Mouse (Mus musculus): ENCODE data around the gene Bcat2.

Bcat2 gene

DNA sequence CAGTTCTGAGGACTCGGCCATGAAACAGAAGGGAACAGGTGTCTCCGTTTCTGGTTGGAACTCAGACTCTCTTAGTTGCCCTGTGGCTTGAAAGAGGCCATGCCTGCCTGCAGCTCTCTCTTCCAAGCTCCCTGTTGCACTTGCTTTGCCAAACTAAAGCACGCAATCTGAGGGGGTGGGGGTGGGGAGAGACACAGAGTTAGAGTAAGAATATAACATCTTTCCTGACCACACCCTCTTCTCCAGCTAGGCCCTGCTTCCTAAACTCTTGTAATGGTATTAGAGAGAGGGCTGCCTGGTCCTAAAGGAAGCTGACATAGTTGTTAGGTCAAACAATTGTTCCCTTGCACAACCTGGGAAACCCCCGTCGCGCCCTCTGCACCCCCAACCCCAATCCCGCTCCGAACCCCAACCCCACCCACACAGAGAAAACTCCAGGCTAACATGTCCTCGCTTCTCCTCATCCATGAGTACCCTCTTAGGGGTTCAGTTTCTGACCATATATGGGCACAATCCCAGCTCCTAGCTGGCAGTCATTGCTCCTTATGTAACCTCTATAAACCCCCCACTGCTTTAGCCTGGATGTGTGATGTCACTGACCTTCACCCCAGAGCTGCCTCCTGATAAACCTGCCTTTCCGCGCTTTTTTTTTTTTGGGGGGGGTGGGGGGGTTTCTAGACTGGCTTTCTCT, 19.0 kb upstream of the Bcat2 start:
- DNase-seq (ENCODE audit: low read depth, low spot score) = no peak

DNA sequence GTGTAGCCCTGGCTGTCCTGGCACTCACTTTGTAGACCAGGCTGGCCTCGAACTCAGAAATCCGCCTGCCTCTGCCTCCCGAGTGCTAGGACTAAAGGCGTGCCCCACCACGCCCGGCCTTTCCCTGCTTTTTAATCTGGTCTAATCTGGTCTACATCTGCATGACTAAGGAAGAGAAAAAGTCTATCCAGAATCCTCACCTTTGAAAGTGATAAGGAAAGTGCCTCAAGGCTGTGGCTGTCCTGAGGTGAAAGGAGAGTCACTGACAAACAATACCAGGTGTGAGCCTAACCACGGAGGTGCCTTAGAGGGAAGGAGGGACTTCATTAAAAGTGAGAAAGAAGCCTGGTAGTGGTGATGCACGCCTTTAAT, 18.5 kb upstream of the Bcat2 start:
- no peak for DNase-seq (ENCODE audit: low read depth, low spot score)

DNA sequence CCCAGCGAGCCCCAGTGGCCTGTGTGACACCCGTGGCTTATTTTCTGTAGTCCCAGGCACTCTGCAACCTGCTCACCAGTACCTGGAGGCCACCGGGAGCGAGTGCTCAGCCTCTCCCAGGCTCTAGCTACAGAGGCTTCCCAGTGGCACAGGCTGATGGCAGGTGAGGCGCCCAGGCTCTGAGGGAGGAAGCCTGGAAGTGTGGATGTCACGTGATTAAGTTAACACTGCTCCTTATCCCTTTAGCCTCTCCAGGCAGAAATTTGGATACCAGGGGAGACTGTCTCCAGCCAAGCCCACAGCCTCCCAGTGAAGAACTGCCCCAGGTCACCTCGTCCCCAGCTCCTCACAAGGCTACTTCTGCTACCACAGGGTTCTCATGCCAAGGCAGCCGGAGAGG, 16.4 kb upstream of the Bcat2 start:
- no peak for DNase-seq (ENCODE audit: low read depth, low spot score)

DNA sequence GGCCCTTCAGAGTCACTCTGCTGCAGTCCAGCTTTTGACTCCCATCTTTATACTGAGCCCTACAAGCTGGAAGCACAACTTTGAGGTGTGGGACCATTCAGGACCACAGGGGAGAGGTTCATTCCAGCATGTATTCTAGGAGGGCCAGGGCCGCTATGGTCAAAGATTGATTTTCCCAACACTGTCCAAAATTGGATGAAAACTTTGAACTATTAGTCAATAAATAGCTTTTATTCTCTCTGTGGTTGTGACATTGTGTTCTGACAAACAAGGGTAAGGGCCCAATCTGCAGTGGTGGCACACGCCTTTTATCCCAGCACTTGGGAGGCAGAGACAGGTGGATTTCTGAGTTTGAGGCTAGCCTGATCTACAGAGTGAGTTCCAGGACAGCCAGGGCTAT, 16.0 kb upstream of the Bcat2 start:
- DNase-seq (ENCODE audit: low read depth, low spot score) = no peak

GRCm38 (mm10) chr7:45554744-45555143, 15.2 kb upstream of the Bcat2 start, which contains the start of gene Hsd17b14:
Gene Hsd17b14 (plus strand): TSS chr7:45554893.
- no peak for DNase-seq (ENCODE audit: low read depth, low spot score)

DNA sequence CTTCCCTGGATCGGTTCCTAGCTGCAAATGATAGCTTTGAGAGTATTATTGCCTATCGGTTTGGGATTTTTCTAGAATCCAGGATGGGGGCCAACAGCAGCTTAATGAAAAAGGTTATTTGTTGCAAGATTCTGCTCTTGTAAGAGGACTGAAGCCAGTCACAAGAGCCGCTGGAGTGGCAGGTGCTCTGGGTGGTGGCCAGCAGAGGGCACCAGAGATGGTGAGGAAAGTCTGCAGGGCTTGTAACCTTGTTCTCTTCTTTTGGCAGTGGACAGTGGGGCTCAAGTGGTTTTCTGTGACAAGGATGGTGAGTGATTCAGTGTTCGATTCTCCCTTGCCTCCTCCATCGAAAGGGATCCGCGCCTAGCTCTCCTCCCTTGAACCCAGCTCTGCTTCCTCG, 14.2 kb upstream of the Bcat2 start:
- peak; percentile 74 for DNase-seq (ENCODE audit: low read depth, low spot score)

DNA sequence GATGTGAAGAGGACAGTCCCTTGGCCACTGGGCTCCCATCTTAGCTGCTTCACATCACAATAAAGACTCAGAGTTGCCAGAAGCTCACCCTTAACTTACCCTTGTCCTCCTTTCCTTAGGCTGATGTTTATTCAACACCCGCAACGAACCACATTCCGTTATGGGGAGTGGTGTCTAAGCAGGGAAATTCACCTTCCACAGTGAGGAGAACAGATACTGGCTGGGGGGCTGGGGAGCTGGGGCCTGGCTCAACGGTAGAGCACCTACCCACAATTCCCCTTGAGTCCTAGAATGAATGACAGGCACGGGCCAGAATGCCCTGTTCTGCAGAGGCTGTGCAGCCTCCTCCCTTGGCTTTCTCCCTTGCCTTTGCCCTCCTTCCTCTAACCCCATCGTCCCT, 11.0 kb upstream of the Bcat2 start:
- no peak for DNase-seq (ENCODE audit: low read depth, low spot score)

DNA sequence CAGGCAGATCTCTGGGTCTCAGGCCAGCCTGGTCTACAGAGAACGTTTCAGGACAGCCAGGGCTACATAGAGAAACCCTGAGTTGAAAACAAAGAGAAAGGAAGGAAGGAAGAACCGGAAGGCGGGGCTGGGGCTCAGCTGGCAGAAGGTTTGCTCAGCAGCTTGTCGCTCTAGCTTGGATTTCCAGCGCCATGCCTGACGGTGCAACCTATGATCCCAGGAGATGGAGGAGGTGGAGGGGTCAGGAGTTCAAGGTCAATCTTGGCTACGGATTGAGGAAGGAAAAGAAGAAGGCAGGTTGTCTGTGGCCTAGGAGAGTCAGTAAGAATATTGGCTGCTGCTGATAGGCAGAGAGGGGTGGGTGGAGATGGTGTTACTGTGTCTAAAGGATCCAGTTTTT, 9.7 kb upstream of the Bcat2 start:
- no peak for DNase-seq (ENCODE audit: low read depth, low spot score)

GRCm38 (mm10) chr7:45560843-45561623, 8.9 kb upstream of the Bcat2 start:
- peak; percentile 76 for DNase-seq (ENCODE audit: low read depth, low spot score)

DNA sequence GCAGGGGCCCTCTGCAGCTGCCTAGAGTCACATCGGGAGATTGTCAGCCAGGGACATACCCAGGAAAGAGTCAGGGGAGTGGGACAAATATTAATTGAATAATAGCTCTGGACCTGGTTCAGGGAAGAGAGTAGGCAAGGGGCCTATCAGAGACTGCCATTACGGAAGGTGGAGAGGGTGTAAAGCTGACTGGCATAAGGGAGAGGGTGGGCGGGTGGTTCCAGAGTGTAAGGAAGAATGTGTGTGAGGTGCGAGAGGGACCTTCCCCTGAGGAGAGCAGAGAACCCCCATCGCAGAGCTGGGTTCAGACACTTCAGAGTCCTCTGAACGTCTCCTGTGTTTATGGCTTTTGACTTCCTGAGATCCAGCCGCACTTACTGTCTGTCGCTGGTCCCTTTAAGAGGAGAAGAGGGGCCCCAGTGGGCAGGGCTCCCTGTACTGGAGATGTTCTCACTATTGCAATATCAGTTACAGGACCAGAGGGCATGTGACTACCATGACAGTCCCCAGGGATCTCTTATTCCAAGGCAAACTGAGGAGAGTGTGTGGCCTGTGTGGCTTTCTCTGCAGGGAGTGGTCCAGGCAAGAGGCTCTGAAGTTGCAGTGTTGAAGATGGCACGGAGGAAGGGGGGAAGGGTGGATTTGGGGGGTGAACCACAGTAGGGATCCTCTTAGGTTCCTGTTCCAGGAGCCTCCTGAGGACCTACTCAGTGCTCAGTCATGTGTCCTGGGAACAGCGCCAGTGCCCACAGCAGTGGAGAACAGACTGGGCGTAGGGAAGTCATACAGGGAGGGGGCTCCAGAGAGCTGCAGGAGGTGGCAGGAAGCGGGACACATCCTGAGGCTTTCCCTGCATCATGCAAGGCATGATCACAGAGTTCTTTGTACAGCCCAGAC, 8.1 kb upstream of the Bcat2 start:
- DNase-seq (ENCODE audit: low read depth, low spot score) = no peak

- no peak for DNase-seq (ENCODE audit: low read depth, low spot score)
Observed at GRCm38 (mm10) chr7:45564811-45565210, 5.1 kb upstream of the Bcat2 start.

- no peak for DNase-seq (ENCODE audit: low read depth, low spot score)
Observed at GRCm38 (mm10) chr7:45565446-45565845, 4.5 kb upstream of the Bcat2 start.

- no peak for DNase-seq (ENCODE audit: low read depth, low spot score)
Observed at GRCm38 (mm10) chr7:45567112-45567779, 2.7 kb upstream of the Bcat2 start.

- DNase-seq (ENCODE audit: low read depth, low spot score) = peak; percentile 91
Observed at GRCm38 (mm10) chr7:45567780-45568516, 2.0 kb upstream of the Bcat2 start.

GRCm38 (mm10) chr7:45568601-45569473, 1.1 kb upstream of the Bcat2 start:
- no peak for DNase-seq (ENCODE audit: low read depth, low spot score)

- no peak for DNase-seq (ENCODE audit: low read depth, low spot score)
Observed at GRCm38 (mm10) chr7:45571966-45572365, 2.0 kb downstream of the Bcat2 start.

- no peak for DNase-seq (ENCODE audit: low read depth, low spot score)
Observed at GRCm38 (mm10) chr7:45573954-45574353, 4.0 kb downstream of the Bcat2 start.

- DNase-seq (ENCODE audit: low read depth, low spot score) = no peak
Observed at GRCm38 (mm10) chr7:45574472-45575379, 4.8 kb downstream of the Bcat2 start.

GRCm38 (mm10) chr7:45585923-45586322, 16.0 kb downstream of the Bcat2 start:
- DNase-seq (ENCODE audit: low read depth, low spot score) = no peak

Data from mesoderm, embryonic 11.5 days (tissue).